Mouse (Mus musculus) left cerebral cortex, adult 18-20 months (tissue): ENCODE results near the gene Gpc6. TPM values are rescaled to one million over a fixed set of nuclear protein-coding genes. Genes with fewer than 3 reads are reported as not detected.

Source experiments
- DNase-seq, 2 experiments: peaks; one replicate each; pipeline ENCODE4 v3.0.0; 2021 to 2022; ENCODE audit warnings: low spot score in 2 of 2, mixed read lengths in 1 of 2
- total RNA-seq, 2 experiments: library from RNA; stranded (reverse); gene quantifications; 2 replicates each; pipeline ENCODE4 v1.2.3; 2021

Gene Gpc6
- total RNA-seq, 2 experiments from 2014 or later = 12.4 to 12.8 TPM

DNA sequence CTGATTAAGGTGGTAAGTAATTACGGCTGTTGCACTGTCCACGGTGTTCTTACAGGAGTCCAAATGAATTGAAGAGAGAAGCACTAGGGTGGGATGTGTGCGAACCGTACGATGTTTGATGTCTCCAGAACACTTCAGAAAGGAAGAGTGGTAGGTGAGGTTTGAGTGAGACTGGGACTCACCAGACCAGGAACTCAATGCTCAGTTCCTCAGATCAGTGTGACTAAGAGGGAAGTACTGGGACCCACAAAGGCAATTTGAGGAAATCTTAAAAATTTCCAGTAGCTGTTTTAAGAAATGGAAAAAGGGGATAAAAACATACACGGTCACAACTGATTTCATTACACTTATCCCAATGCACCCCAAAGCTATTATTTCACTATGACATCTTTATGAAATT, 764.7 kb downstream of the Gpc6 start:
- DNase-seq = no peak

- DNase-seq = peak in 1 of 2 experiments; percentile 9
Observed at GRCm38 (mm10) chr14:117695565-117695964, 770.5 kb downstream of the Gpc6 start.

- DNase-seq = no peak
Observed at GRCm38 (mm10) chr14:117700670-117701280, 775.7 kb downstream of the Gpc6 start.

DNA sequence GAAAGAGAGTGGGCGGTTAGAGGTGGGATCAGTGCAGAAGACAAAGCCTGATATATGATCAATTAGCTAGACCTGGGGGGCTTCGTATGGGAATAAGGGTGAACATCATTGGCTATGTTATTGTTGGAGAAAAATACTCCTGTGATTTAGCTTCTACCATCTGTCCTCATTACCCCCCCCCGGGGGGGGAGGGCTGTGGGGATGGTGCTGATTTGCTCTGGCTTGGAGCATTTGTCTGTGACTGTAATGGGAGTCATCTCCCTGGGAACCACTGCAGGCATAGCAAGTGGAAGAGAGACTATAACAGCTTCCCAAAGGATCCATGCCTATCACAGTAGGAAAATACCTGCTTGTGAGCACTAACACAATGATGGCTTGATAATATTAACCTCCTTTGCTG, 783.7 kb downstream of the Gpc6 start:
- no peak for DNase-seq

DNA sequence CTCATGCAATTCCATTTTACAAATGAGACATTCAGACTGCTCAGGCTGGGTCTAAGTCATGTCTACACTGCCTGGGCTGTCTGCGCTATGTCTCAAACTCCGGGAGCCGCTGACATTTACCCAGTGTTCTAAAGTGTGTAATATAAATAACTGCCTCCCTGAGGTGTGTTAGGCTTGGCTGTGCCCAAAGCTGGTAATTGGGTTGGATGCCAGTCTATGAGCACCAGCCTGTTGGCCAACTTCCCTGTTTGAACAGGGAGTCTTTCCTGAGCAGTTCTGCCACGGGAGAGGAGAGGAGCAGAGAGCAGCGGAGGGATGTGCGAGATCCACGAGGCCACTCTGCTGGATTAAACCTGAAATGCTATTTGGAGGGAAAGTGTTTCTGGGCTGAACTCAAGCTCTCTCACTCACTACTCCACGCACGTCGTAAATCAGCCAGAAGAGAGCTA, 785.4 kb downstream of the Gpc6 start:
- peak; percentile 16 to 19 for DNase-seq

DNA sequence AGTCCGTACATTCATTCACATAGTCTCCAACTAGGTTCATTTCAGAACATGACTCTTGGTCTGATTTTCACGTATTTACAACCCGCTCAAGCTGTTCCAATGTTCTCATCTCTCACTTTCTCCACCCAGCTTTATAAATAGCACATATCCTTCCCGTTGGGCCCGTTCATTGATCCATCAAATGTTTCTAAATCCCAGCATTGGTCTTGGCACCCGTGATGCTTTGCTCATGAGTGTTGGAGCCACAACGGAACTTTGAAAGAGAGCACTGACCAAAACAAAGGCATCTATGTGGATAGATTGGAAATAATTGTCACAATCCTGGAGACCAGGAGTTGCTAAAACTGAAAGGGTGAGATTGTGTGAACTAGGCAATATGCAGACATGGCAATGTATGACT, 787.2 kb downstream of the Gpc6 start:
- no peak for DNase-seq

DNA sequence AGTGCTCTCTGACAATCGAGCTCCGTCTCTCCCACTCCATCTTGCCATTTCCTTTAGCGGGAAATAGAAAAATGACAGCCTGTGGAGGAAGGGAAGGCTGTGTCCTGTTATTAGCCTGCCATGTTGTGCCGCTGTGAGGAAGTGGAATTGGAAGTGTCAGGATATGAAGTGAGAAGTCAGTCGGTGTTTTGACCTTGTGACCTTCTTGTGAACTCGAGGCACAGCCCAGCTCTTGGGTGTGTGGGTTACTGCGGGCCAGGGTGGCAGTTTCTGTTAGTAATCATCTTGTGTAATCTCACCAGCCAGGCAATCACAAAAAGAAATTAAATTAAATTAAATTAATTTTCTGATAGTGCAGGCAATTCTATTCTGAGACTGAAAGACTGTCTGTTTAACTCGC, 789.0 kb downstream of the Gpc6 start:
- no peak for DNase-seq

GRCm38 (mm10) chr14:117716305-117716704, 791.2 kb downstream of the Gpc6 start:
- DNase-seq = no peak

- DNase-seq = no peak
Observed at GRCm38 (mm10) chr14:117728741-117729140, 803.6 kb downstream of the Gpc6 start.

GRCm38 (mm10) chr14:117755231-117755630, 830.1 kb downstream of the Gpc6 start:
- no peak for DNase-seq

DNA sequence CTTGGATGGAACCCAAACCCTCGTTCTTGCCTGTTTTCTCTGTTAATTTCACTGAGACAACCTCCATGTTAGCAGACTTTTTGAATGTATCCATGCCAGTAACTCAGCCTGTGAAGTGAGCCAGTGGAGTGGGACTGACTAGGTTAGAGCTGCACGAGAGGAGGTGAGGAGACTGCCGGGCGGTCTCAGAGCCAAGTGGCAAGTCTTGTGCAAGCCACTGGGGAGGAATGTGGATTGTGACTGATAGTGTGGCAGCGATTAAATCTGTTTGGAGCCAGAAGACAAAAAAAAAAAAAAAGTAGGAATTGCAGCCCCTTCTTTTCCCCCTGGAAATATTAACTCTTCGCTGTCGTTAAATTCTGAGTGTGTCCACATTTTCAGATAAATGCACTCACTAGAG, 831.4 kb downstream of the Gpc6 start:
- no peak for DNase-seq

DNA sequence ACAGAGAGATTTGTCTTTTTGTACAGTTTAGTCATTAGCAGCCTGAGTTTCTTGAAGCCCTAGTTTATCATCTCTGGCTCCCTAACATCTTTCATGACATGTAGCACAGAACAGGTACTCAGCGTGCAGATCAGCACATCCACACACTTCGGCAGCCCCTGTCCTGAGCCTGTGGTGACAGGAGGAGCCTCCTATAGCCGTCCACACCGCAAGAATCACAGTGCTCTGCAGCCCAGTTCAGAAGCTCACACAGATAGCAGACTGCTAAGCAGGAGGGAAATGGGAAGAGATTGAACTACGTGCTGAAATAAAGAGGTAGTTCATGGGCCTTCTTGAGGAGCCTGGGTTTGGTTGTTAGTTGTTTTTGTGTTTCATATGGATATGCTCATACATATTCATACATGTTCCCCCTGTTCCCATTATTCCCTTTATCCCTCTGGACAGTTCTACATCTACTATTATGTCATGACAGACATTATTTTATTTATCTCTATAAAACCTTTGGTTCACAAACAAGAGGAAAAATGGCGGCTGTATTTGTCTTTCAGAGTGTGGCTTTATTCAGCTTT, 832.8 kb downstream of the Gpc6 start:
- no peak for DNase-seq

DNA sequence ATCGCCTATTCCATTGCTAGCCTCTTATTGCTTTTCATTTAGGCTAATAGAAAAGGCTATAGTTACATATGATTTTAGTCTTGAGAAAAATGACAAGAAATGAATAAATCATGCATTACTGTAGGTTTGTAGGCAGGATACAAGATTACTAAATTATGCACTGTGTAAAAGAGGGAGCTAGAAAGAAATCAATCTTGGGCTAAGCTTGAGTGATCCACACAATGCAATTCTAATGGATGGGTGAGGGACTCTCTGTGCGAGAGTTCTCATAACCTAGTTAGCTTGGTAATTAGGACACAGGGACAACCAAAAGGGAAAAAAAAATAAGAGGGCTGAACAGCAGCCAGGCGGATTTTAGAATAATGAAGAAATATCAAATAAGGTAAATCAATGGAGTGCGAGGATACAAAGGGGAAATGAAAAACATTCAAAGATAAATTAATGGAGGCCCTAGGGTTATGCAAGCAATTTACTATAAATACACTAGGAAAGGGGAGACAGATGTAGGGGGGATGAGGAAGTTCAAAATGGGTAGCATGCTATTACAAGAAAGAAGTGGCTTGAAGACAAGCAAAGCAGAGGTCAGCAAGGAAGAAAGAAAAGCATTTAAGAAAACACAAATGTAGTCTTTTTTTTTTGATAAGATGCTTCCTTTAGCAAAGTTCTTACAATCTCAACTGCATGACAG, 835.9 kb downstream of the Gpc6 start:
- DNase-seq = no peak

DNA sequence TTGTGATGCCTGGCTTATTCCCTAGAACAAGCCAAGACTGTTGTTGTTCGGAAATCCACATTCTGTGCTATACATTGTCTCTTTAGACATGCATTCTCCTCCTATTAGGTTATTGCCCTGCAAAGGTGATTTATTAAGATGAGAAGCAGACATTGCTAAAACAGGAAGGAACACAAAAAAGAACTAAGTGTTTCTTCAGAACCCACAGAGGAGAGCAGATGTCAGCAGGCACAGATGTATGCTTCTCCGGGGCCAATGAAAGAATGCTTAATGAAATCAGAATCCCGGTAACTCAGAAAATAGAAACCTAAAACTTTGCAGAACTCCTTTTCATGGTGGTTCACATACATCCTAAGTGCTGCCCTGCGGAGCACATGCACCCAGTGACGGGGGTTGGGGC, 837.8 kb downstream of the Gpc6 start:
- no peak for DNase-seq

GRCm38 (mm10) chr14:117767861-117768260, 842.7 kb downstream of the Gpc6 start:
- no peak for DNase-seq

GRCm38 (mm10) chr14:117768697-117769096, 843.6 kb downstream of the Gpc6 start:
- DNase-seq = peak in 1 of 2 experiments; percentile 47

- no peak for DNase-seq
Observed at GRCm38 (mm10) chr14:117773373-117773772, 848.3 kb downstream of the Gpc6 start.

- DNase-seq = no peak
Observed at GRCm38 (mm10) chr14:117777866-117778500, 852.9 kb downstream of the Gpc6 start.

GRCm38 (mm10) chr14:117778538-117779413, 853.7 kb downstream of the Gpc6 start:
- DNase-seq = no peak

- no peak for DNase-seq
Observed at GRCm38 (mm10) chr14:117781724-117782123, 856.6 kb downstream of the Gpc6 start.

GRCm38 (mm10) chr14:117783671-117784262, 858.7 kb downstream of the Gpc6 start:
- no peak for DNase-seq
